Mouse (Mus musculus) liver, postnatal 0 days (tissue): ENCODE data around the gene Hoxb1.

Source experiments
- CTCF ChIP-seq: sonication (generic); IDR thresholded peaks from 2 replicates; pipeline ENCODE4 v1.5.1; 2016; ENCODE audit warnings: antibody characterized with exemption, low read depth
- EP300 ChIP-seq: IDR thresholded peaks from 2 replicates; pipeline ENCODE4 v1.6.1; 2016; ENCODE audit warnings: antibody characterized with exemption, low read depth, mild to moderate bottlenecking

- TF ChIP-seq EP300 (no peak), CTCF (no peak)
Observed at GRCm38 (mm10) chr11:96413527-96413926, 48.0 kb downstream of the Hoxb1 start.
